Mouse (Mus musculus): ENCODE measurements at regions not wholly inside any gene's neighbourhood (a gene's known extent, or its start where the extent isn't known, plus 50 kb on each side); places are given as distances from the start of the nearest gene placed in this dataset.

DNA sequence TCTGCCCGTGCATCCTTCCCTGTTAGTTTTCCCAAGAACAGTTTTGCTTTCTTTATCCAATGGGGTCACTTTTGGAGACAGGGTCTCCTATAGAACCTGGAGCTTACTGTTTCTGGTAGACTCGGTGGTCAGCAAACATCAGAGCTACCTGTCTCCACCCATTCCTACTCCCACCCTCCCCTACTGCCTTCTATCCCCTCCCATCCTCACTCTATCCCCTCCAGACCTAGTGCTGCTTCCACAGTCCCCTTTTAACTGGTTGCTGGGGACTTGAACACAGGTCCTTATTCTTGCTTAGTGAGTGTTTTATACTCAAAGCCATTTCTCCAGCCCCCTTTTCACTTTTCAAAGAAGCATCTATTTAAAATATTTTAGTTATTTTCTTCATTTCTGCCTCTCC lies 189.4 kb upstream of the Fat4 start:
- no peak for DNase-seq (ENCODE audit: low read depth)

DNA sequence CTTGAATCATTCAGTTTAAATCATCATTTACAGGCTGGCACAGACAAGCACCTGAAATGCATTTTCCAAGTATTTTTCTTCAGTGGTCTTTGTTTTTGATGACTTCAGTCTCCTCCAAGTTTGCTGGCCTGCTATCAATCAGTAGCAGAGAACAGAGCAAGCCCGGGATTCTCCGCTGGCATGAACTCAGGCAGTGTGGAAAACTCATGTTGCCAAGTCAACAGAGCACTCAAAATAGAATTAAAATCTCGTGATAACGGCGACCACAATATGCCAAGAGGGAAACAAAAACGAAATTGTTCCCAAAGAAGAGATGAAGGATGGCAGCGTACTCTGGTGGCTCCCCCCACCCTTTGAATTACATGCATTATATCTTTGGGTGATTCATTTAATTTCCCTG lies 190.9 kb upstream of the Fat4 start:
- DNase-seq (ENCODE audit: low read depth) = no peak

DNA sequence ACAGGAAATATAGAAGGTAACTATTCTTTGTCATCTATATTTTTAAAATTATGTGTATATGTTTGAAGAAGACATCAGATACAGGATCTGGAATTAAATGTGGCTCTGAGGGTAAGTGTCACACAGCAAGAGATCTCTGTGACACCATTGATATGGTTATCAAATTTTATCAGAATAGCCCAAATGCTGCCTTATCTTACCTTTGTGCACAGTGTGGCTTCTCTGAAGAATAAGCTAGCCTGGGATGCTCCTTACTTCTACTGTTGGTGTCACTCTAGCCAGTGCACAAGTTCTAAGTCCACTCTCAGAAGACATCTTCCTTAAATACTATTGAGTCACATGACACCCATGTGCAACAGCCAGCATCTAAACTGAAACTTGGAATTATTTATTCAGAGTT lies 194.0 kb upstream of the Fat4 start:
- DNase-seq (ENCODE audit: low read depth) = no peak

DNA sequence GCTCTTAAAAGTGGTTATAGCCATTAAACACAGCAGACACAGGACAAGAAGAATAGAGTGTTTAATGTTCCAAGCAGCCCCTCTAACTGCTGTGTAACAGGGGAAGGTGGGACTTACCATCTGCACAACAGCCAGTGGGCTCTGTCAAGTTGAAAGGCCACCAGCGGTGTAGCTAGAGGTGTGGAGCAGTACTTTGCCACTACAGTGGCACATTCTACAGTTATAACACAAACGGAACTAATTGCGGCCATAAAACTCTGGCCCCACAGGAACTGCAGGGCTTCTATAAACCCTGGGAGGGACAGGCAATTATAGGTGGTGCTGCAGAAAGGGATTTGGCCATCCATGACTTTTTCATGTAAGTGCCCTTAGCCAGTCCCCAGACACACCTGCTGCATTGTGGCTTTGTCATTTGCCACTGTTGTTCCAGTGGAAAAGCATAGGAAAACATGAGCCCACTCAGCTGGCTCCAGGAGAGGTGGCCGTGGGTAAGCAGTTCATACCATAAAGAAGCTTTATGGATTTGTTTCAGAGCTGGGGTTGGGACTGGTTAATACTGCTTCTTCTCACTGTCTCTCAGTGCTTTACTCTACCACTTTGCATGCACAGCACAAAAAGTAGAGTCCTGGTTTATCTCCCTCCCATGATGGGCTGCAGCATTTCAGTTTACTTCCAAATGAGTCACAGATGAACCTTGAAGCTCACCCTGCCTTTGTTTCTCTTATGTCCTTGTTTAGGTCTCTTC lies 199.8 kb upstream of the Ankrd50 start:
- DNase-seq (ENCODE audit: low read depth) = no peak

DNA sequence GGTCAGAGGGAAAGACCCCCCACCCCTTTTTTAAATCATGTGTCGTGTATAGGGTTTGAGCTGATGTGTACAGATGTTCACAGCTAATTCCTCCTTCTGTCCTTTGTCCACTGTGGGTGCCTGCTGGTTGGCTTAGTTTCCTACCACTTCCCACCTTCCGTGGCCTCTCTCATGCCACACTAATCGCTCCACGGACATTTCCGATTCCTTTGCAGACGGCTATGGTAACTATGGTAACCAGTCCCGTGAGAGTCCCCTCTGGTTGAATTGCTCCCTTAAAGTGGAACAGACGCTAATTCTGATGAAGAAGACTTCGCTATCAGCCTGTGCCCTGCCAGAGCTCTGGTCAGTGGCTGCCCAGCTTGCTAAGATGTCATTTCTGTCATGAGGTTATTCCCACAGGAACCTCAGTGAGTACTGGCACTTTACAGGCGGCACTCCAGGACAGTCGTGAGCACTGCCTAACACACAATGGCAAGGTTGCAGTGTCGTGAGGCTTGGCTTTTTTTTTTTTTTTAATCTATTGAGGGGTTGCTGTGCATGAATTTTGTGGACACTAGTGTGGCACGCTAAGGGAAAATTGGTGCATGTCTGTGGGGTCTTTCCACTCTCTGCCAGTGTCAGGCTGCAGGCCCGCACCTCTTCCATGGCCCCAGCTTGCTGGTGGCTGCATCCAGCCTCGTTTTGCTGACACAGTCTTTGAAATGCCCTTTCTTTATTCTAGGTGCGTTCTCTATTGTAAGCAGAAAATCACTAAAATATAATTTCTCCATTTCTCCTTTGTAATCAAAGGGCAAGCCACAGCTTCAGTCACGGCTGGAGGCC lies 179.2 kb upstream of the Ankrd50 start:
- no peak for DNase-seq (ENCODE audit: low read depth)

DNA sequence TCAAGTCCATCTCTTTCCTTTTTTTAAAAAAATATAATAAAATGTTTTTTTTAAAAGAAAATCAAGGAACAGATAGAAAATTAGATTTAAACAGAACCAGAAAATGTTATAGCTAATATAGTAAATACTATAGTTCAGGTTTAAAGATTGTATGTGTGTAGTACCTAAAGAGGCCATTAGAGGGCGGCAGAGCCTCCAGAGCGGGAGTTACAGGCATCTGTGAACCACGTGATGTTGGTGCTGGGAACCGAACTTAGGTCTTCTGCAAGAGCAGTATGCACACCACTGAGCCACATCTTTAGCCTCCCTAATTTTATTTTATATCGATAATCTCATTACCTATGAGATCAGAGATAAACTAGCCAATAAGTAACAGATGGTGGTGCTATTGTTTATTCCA lies 178.4 kb upstream of the Ankrd50 start:
- DNase-seq (ENCODE audit: low read depth) = peak; percentile 38

DNA sequence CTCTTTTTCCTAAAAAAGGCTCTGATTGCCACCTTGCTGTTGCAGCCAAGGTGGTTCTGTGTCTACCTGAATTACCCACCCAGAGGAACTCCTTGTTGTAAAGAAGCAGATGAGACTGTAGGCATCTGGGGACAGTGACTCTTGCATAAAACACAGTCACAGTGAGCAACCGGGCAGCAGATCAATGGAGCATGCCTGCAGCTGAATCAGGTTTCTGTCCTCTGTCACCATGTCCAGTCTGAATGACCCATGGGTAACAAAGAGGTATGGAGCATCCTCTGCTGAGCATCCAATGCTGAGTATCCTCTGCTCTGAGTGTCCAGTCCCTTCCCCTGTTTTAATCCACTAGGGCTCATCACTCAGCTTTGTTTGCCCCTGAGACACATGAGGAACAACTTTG lies 172.1 kb upstream of the Ankrd50 start:
- DNase-seq (ENCODE audit: low read depth) = no peak

DNA sequence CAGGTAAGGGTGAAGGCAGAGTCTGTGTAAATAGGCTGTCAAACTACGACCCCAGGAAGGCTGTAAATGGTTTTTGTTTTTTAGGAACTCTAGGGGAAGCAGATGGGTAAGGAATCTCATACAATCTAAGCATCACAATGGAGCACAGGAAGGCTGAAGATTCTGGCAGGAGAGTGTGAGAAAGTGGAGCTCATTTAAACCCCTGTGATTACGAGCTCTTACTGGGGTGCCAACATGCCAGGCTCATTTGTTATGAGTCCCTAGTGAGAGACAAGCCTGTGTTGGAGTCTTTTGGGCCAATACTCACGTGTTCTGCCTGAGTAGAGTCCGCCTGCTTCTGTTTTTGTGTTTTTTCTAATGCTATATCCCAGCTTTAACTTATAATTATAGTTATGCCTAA lies 169.3 kb upstream of the Ankrd50 start:
- DNase-seq (ENCODE audit: low read depth) = no peak

DNA sequence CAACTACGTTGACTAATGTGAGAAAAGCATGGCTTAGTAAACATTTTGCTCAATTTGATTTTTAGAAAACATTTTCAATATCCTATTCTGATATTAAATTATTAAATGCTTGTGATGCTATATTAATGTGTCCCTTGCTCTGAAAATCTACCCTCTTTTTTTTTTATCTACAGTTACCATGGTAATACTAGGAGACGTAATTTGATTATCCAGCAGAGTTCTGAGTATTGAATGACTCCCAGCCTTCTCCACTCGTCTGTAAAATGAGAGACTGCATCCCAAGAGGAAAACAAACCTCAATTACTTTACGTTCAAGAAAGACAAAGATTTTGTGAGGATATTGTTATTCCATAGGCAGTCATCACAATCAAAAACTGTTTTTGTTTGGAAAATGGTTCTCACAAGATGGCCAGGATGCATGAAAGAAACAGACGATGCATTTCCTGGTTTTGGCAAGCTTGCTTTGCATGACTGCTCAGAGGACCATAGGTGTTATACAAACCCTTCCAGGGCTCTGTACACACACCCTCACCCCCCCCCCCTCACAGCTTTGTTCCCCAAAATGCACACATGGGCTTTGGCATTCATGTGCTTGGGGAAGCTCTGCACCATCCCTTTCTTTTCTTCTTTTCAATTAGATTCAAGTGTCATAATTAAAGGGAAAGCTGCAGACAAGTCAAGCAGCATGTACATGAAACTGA lies 168.5 kb upstream of the Ankrd50 start:
- no peak for DNase-seq (ENCODE audit: low read depth)

DNA sequence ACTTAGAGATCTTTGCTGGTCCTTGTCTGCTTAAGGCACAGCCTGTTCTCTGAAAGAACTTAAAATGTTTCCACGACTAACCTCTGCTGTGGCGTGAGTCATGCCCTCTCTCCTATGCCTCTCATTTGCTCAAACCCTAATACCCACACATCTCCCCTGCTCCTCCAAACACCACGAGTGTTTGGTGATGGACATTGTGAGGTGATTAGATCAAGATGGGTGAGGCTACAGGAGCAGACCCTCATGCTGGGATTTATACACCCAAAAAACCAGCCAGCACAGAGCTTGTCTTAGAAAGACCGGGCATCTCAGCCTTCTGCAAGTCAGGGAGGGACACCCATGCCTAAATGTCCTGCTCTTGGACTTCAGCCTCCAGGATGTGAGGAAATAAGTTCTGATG lies 165.5 kb upstream of the Ankrd50 start:
- no peak for DNase-seq (ENCODE audit: low read depth)

DNA sequence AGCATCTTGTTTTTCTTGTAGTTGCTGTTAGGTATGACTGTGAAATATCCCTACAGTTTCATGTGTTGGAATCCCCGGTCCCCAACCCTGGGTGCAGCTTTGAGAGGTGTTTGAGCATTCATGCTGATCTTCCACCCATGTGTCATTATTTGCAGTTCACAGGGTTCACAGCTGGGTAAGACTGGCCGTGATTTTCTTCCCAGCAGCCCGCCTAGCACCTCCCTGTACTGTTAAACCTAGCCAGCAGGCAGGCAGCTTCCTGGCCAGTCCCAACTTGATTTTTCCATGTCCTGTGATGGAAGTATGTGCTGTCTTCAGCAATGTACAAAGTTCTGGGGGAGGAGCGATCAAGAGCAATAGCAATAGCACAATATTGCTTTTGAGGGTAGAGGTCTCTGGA lies 164.0 kb upstream of the Ankrd50 start:
- no peak for DNase-seq (ENCODE audit: low read depth)

DNA sequence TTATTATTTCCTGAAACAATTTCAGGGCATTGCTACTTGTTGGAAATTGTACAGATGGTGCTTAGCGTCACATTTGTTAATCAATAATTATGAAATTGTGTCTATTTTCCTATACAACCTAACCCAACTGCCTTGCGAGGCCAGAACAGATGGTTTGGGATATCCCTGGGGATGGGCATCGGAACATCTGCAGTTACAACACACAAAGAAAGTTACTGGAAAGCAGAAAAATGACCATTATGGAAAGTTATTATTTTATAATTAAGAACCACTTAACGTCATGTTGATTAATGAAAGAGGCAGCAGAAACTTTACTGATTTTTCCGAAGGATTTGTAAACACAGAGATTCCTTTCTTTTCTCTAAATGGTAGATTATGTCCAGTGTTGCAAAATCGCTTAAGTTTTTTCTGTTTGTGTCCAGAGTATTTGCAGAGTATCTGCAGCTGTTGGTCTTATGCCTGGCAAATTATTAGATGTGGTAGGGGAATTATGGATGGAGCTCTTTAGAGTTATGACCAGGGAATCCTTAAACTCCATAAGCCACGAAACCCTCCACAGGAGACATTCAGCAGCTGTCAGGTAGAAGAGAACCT lies 163.2 kb upstream of the Ankrd50 start:
- DNase-seq (ENCODE audit: low read depth) = no peak

DNA sequence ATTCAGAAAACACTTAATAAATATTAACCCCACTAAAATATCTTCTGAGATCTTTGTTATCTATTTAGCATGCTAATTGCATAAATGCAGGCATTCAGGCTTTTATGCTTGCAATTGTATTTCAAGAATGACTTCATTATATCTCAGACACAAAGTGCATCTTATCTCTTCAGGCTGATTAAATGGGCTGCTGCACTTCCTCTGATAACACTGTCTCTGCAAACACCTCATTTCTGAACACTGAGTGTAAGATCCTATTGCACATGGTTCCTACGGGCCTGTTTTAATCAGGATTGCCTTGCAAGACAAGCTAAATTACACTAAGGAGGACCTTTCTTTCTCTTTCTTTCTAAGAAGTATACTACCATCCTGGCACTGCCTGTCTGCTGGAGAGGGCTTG lies 157.1 kb upstream of the Ankrd50 start:
- DNase-seq (ENCODE audit: low read depth) = no peak

DNA sequence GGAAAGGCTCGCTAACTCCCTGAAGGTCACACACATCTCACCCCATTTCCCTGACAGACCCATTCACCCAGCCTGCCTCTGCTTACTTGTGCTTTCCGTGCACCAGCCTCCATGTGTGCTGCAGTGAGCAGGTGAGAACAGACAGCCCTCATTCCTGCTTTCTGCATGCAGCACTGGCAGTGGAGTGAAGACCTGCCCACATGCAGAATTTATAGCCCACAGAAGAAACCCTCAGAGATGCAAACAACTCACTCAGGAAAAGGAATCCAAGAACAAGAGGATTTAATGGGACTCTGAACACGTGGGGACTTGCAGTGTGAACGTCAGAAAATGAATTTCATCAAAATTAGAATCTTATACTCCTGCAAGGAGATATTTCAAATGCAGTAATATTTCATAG lies 152.2 kb upstream of the Ankrd50 start:
- DNase-seq (ENCODE audit: low read depth) = no peak

DNA sequence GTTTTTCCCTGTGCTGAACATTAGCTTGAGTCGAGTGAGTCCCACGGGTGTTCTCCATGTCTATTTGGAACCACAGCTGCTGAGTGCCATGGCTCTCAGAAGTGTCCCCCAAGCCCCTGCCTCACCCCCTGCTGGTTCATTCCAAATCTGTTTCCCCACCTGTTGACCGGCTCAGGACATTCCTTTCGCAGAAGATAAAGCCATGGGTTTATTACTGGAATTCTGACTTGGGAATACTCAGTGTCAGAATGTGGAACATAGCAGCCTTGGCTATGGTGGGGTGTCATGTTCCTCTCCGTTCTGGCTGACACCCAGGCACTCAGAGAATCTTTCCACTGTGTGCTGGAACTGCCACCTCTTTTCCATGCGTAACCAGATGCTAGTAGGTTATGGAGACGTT lies 148.7 kb upstream of the Ankrd50 start:
- DNase-seq (ENCODE audit: low read depth) = no peak

DNA sequence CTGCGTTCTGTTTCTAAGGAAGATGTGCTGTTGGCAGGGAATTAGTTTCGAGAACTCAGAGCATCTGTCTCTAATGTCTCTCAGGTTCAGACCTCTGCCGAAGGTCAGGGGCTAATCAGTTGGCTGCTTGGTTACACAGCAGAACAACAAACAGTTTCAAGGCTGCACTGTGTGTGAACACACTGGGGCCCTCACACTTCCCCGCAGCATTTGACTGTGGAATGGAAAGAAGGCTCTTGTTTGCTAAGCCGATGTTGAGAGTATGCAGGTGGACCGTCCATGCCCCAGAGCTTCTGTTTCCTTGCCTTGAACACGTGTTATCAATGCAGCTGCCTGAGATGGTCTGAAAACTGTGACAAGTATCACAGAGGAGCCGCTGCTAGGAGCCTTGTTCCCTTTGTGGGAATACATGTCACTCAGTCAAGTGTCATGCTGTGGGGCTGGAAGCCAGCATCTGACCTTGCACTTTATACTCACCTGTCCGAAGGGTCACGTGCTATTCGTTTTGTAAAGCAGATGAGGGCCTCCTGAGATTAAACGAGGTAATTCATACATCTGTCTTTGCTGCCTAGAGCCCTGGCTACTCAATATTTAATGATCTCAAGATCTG lies 141.0 kb upstream of the Ankrd50 start:
- no peak for DNase-seq (ENCODE audit: low read depth)

DNA sequence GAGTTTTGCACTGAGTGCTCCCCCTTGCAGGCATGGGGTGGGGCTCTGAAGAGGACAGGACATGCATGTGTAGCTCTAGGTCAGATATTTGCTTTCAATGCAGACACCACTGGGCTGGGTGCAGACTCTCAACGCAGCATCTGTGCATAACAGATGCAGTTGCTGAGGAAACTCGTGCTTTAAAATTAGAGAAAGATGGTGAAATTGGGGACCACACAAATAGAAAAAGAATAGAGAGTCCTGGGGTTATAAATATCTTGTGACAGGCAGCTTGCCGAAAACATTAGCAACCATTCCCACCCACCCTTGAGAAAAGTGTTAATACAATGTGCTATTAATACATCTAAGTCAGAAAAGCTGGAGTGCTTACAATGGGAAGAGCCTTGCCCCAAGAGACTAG lies 133.3 kb upstream of the Ankrd50 start:
- DNase-seq (ENCODE audit: low read depth) = no peak

DNA sequence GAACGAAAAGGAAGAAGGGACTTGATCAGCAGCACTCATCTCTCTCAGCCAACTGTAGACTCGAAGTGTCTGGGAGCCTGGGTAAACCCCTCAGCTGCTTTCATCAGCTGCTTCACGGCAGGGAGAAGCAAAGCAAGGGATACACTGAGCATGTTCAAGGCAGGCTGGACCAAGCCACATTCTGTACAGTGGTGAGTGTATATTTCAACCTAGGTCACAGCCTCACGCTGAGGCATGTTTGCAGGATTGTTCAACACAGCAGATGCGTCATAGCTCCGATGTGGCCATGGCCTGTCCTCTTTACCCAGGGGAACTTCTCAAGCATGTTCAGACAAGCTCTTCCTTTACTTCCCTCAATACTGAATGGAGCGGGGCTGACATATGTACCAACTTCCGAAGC lies 132.6 kb upstream of the Ankrd50 start:
- no peak for DNase-seq (ENCODE audit: low read depth)

DNA sequence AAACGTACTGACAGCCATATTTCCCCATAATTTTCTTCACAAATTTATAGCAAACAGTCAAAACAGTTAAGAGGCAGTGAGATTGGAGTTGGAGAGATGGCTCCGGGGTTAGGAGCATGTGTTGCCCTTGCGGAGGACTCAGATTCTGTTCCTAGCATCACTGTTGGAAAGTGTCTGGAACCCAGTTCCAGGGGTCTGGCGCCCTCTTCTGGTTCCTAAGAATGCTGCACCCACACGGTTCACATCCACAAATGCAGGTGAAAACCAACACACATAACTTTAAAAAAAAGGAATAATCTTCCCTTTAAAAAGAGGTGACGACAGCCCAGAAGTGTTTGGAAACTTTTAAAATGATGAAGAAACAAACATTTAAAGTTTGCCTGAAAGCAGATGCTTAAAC lies 129.1 kb upstream of the Ankrd50 start:
- peak; percentile 18 for DNase-seq (ENCODE audit: low read depth)

DNA sequence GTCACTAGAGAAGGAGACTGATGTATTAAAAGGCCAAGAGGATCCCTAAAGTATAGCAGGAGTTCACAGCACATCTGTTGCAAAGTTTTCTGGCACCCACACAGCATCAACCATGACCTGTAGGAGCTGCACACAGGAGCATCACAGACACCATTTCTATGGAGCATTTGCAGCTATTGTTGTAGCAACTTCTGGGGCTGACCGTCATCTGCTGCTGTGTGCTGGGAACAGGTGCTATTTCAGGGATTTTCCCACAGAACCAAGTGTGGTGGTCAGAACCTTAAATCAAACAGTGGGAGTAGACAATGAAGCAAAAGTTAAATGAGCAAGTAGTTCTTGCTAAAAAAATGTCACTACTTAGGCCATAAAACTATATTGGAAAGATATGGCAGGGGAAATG lies 106.9 kb upstream of the Ankrd50 start:
- DNase-seq (ENCODE audit: low read depth) = no peak

DNA sequence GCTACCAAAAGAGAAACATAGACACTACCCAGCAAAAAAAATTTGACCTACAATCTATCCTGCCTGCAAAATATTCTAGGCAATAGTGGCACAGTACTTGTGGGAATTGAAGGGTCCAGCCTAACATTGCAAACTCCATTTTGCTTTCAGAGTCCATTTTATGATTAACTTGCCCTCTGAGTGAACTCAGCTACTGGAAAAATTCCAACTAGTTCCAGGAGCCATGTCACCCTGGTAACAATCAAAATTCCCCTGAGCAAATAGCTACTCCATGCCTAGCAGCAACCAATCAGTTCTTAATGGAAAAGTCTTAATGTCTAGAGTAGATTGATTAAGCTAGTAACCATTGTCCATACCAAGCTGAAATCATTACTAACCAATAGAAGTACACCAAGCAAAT lies 104.3 kb upstream of the Ankrd50 start:
- DNase-seq (ENCODE audit: low read depth) = no peak

DNA sequence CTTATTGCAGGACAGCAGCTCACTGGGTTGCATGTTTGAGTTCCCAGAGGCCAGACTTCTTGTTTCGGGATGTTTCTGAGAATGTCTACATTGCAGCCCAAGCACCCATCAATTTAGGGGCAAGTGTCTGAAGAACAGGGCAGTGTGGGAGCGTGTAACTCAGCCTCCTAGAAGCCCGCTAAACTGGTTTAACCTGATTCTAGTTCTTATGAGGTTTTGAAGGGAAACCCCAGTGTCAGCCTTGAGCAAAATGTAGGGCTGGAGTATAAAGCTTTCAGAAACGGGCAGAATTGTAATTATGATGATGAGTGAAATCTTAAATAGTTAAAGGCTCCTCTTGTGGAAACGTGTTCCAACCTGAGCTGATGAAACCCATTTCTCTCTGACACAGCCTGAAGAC lies 100.9 kb upstream of the Ankrd50 start:
- no peak for DNase-seq (ENCODE audit: low read depth)

Measured in NIH3T3 (cell line).